Mouse (Mus musculus): ENCODE measurements at regions not wholly inside any gene's neighbourhood (a gene's known extent, or its start where the extent isn't known, plus 50 kb on each side); places are given as distances from the start of the nearest gene placed in this dataset.

DNA sequence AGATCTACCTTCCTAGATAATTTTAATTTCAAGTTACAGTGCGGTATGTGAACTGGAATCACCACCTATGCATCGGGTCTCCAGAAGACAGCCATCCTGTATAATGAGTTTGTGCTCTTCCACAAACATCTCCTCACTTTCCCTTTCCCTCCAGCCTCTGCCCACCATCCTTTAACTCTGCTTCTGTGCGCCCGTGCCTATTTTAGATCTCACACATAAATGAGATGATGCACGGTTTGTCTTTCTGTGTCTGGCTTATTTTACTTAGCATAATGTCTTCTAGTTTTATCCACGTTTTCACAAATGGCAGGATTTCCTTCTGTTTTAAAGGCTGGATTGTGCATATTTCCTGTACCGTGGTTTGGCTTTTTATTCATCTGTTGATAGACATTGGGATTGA lies 227.8 kb upstream of the Podxl start:
- TF ChIP-seq CTCF (conservative IDR thresholded peaks at IDR 0.05; ENCODE audit: insufficient read depth, insufficient read length, low read depth, low read length) (no peak), POLR2A (IDR thresholded peaks at IDR 0.05; ENCODE audit: low read depth, low read length) (no peak)

Data from kidney, adult 2 months (tissue).